Mouse (Mus musculus) heart, embryonic 11.5 days (tissue): Measurements from ENCODE around the gene Atp9a. TPM values are rescaled to one million over a fixed set of nuclear protein-coding genes. Genes with fewer than 3 reads are reported as not detected.

Experiments
- ATAC-seq: fragments of 200-750 bp; cut with Nextera tagmentation; replicated peaks from 2 replicates; pipeline ENCODE4 v1.8.0; 2017; ENCODE audit warnings: moderate library complexity; ENCODE audit not compliant: insufficient number of reproducible peaks, low FRiP score, low TSS enrichment
- H3K27ac ChIP-seq: fragments of 300-500 bp; sonication (generic); 2 replicates; pipeline ENCODE4 v1.5.1; 2014; ENCODE audit warnings: mild to moderate bottlenecking, low read depth, low read length
- H3K27me3 ChIP-seq: fragments of 300-500 bp; sonication (generic); 2 replicates; pipeline ENCODE4 v1.6.1; 2014; ENCODE audit warnings: mild to moderate bottlenecking, low read length, mixed read lengths; ENCODE audit not compliant: control insufficient read depth, insufficient read depth
- H3K36me3 ChIP-seq: fragments of 300-500 bp; sonication (generic); 2 replicates; pipeline ENCODE4 v1.6.1; 2014; ENCODE audit warnings: mild to moderate bottlenecking, low read length, moderate library complexity, mixed read lengths; ENCODE audit not compliant: control insufficient read depth, insufficient read depth
- H3K4me1 ChIP-seq: fragments of 300-500 bp; sonication (generic); 2 replicates; pipeline ENCODE4 v1.6.1; 2014; ENCODE audit warnings: low read length; ENCODE audit not compliant: control insufficient read depth, insufficient read depth
- H3K4me2 ChIP-seq: fragments of 300-500 bp; sonication (generic); 2 replicates; pipeline ENCODE4 v1.6.1; 2014; ENCODE audit warnings: mild to moderate bottlenecking, moderate library complexity
- H3K4me3 ChIP-seq: fragments of 300-500 bp; sonication (generic); 2 replicates; pipeline ENCODE4 v1.5.1; 2014; ENCODE audit warnings: low read depth, low read length
- H3K9ac ChIP-seq: fragments of 300-500 bp; sonication (generic); 2 replicates; pipeline ENCODE4 v1.6.1; 2014; ENCODE audit warnings: mild to moderate bottlenecking, low read depth, low read length, moderate library complexity
- H3K9me3 ChIP-seq: fragments of 300-500 bp; sonication (generic); replicated peaks from 2 replicates; pipeline ENCODE4 v1.6.1; 2016; ENCODE audit warnings: low read length; ENCODE audit not compliant: control insufficient read depth
- WGBS: fragments of 180-500 bp; shearing (Covaris S2); extraction: QIAGEN DNeasy Blood & Tissue Kit; methylation state at CpG from one replicate; pipeline ENCODE4 v1.1.7; 2014; ENCODE audit not compliant: insufficient replicate concordance; 5-methylcytosine and 5-hydroxymethylcytosine counted together
- polyA plus RNA-seq: library from polyadenylated mRNA; unstranded; fragments of >200 nt; fragmentation: Nextera tagmentation; extraction: Ambion mirVana; gene quantifications from 2 replicates; pipeline ENCODE4 v1.2.1, GENCODE M21; 2014

The Atp9a gene
- polyA plus RNA-seq, 1 experiment from 2014 or later, result 7.5 TPM

- no peak for ATAC-seq
- Histone ChIP-seq H3K4me2 (no peak overlapping the region), H3K4me3 (no peak overlapping the region), H3K36me3 (no peaks in the 10 kb centered on the region), H3K9me3 (no peaks in the 10 kb centered on the region), H3K9ac (no peak overlapping the region), H3K27ac (no peak overlapping the region), H3K4me1 (peaks cover 9% of the 10 kb centered on the region), H3K27me3 (peaks cover 9% of the 10 kb centered on the region)
- 61% methylated on average over 17 of the region's 17 CpGs for WGBS
These were observed 87.1 kb downstream of the Atp9a start for GRCm38 (mm10) chr2:168654983-168655669.

GRCm38 (mm10) chr2:168654482-168654881 is 87.7 kb downstream of the Atp9a start:
- H3K4me3 ChIP-seq, result no peak overlapping the region
- peaks cover 9% of the 10 kb centered on the region for H3K4me1 ChIP-seq
- no peak overlapping the region for H3K27ac ChIP-seq
- H3K9me3 ChIP-seq, result no peaks in the 10 kb centered on the region
- ATAC-seq, result no peak
- peaks cover 9% of the 10 kb centered on the region for H3K27me3 ChIP-seq
- no peaks in the 10 kb centered on the region for H3K36me3 ChIP-seq
- H3K4me2 ChIP-seq, result no peak overlapping the region
- H3K9ac ChIP-seq, result no peak overlapping the region
- WGBS, result 53% methylated on average over 9 of the region's 9 CpGs

- H3K27ac ChIP-seq, result no peak overlapping the region
- H3K9me3 ChIP-seq, result no peaks in the 10 kb centered on the region
- H3K4me3 ChIP-seq, result no peak overlapping the region
- no peak overlapping the region for H3K4me2 ChIP-seq
- 45% methylated on average over 7 of the region's 7 CpGs for WGBS
- no peak for ATAC-seq
- H3K9ac ChIP-seq, result no peak overlapping the region
- 0 out of 2 replicates have a peak, but pooled peaks cover 4% of the 10 kb centered on the region for H3K36me3 ChIP-seq
- H3K27me3 ChIP-seq, result peaks cover 26% of the 10 kb centered on the region
- peaks cover 9% of the 10 kb centered on the region for H3K4me1 ChIP-seq
These were observed 90.5 kb downstream of the Atp9a start for GRCm38 (mm10) chr2:168651757-168652156.

GRCm38 (mm10) chr2:168648171-168648570 is 94.0 kb downstream of the Atp9a start:
- H3K4me1 ChIP-seq, result no peaks in the 10 kb centered on the region
- 54% methylated on average over 8 of the region's 8 CpGs for WGBS
- no peaks in the 10 kb centered on the region for H3K9me3 ChIP-seq
- H3K27me3 ChIP-seq, result peaks cover 33% of the 10 kb centered on the region
- ATAC-seq, result no peak
- peak overlapping the region; percentile 39; the same call in 1 of the 2 replicates for H3K9ac ChIP-seq
- H3K36me3 ChIP-seq, result 0 out of 2 replicates have a peak, but pooled peaks cover 4% of the 10 kb centered on the region
- H3K27ac ChIP-seq, result no peak overlapping the region
- no peak overlapping the region for H3K4me2 ChIP-seq
- H3K4me3 ChIP-seq, result no peak overlapping the region

GRCm38 (mm10) chr2:168644855-168645254 is 97.4 kb downstream of the Atp9a start:
- Histone ChIP-seq H3K4me2 (no peak overlapping the region), H3K4me3 (no peak overlapping the region), H3K4me1 (no peaks in the 10 kb centered on the region), H3K9ac (no peak overlapping the region), H3K27ac (no peak overlapping the region), H3K9me3 (no peaks in the 10 kb centered on the region), H3K36me3 (0 out of 2 replicates have a peak, but pooled peaks cover 4% of the 10 kb centered on the region), H3K27me3 (peaks cover 54% of the 10 kb centered on the region)
- 89% methylated on average over 6 of the region's 6 CpGs for WGBS
- no peak for ATAC-seq

- H3K9me3 ChIP-seq, result no peaks in the 10 kb centered on the region
- H3K4me3 ChIP-seq, result no peak overlapping the region
- no peak overlapping the region for H3K4me2 ChIP-seq
- WGBS, result 87% methylated on average over 20 of the region's 20 CpGs
- no peak for ATAC-seq
- H3K9ac ChIP-seq, result no peak overlapping the region
- H3K27me3 ChIP-seq, result peaks cover 59% of the 10 kb centered on the region
- H3K36me3 ChIP-seq, result 0 out of 2 replicates have a peak, but pooled peaks cover 1% of the 10 kb centered on the region
- no peak overlapping the region for H3K27ac ChIP-seq
- H3K4me1 ChIP-seq, result no peaks in the 10 kb centered on the region
These were observed 98.6 kb downstream of the Atp9a start for GRCm38 (mm10) chr2:168643524-168644177.

GRCm38 (mm10) chr2:168642187-168642586 is 100.0 kb downstream of the Atp9a start:
- WGBS, result 85% methylated on average over 11 of the region's 11 CpGs
- no peaks in the 10 kb centered on the region for H3K9me3 ChIP-seq
- H3K4me3 ChIP-seq, result no peak overlapping the region
- H3K9ac ChIP-seq, result no peak overlapping the region
- no peak overlapping the region for H3K27ac ChIP-seq
- H3K27me3 ChIP-seq, result peaks cover 58% of the 10 kb centered on the region
- no peak overlapping the region for H3K4me2 ChIP-seq
- no peak for ATAC-seq
- H3K4me1 ChIP-seq, result no peaks in the 10 kb centered on the region
- H3K36me3 ChIP-seq, result no peaks in the 10 kb centered on the region

GRCm38 (mm10) chr2:168640460-168640859 is 101.7 kb downstream of the Atp9a start:
- H3K36me3 ChIP-seq, result no peaks in the 10 kb centered on the region
- peaks cover 3% of the 10 kb centered on the region; the same call in 1 of the 2 replicates for H3K4me1 ChIP-seq
- no peak overlapping the region for H3K4me2 ChIP-seq
- 89% methylated on average over 9 of the region's 9 CpGs for WGBS
- H3K4me3 ChIP-seq, result no peak overlapping the region
- no peaks in the 10 kb centered on the region for H3K9me3 ChIP-seq
- no peak overlapping the region for H3K9ac ChIP-seq
- peaks cover 70% of the 10 kb centered on the region for H3K27me3 ChIP-seq
- ATAC-seq, result no peak
- no peak overlapping the region for H3K27ac ChIP-seq
